Mouse (Mus musculus): ENCODE results near the gene Hoxa4.

Gene Hoxa4

DNA sequence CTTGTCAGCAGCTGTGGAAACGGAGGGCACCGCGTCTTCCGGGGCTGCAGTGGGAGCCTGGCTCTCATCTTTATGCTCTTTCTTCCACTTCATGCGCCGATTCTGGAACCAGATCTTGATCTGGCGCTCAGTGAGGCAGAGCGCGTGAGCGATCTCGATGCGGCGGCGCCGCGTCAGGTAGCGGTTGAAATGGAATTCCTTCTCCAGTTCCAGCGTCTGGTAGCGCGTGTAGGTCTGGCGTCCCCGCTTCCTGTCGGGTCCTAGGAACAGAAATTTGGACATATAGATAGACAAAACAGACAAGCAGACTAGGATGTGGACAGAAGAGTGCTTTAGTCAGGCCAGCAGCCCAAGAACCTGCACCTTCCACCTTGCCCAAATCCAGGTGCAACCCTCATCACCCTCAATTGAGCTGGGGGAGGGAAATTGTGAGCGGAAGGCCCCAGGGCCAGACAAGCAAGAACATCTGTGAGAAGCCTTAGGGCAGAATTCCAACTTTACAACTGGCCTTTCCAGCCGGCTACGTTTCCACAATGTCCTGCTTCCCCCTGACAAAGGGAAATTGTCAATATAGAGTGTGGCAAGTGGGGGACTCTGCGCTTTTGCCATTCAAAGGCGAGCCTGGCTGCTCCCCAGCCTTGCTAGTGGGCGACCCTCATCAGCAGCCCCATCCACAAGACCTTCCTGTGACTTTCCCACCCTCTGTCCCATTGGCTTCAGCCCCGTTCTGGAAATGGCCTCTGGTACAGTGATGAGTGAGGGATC lies 24.4 kb upstream of the Hoxa4 start:
- no peak for DNase-seq

DNA sequence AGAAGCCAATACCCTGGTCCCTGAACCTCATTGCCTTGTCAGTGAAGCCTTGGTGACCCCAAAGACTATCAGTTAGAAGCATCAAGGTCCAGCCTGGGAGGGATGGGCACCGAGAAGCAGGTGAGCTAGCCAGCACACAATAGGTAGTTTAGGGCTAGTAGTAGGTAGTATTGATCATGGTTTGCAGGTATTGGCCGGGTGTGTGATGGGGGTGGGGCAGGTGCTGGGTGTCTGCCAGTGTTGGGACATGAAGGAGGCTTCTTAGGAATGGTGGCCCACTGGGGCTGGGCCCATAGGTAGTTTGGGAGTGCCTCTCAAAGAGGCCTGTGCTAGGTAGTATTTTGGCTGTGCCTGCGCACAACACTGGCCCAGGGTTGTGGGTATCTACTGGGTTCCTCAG lies 23.5 kb upstream of the Hoxa4 start:
- DNase-seq, result no peak

DNA sequence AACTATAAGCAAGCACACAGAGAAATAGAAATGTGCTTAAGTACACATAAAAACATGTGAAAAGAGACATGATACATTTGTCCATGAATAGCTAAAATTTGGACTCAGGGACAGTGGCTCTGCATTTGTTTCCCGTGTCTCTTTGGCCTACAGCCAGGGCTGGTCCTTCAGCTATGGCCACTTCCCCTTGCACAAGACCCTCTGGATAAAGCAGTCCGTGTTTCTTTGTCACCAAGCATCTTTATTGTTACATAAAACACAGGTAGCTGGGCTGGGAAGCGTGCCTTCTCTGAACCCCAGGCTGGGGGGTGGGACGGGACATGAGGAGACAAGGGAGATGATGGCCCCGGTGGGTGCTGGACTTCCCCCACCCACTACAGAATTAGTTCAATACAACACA lies 22.7 kb upstream of the Hoxa4 start:
- no peak for DNase-seq

DNA sequence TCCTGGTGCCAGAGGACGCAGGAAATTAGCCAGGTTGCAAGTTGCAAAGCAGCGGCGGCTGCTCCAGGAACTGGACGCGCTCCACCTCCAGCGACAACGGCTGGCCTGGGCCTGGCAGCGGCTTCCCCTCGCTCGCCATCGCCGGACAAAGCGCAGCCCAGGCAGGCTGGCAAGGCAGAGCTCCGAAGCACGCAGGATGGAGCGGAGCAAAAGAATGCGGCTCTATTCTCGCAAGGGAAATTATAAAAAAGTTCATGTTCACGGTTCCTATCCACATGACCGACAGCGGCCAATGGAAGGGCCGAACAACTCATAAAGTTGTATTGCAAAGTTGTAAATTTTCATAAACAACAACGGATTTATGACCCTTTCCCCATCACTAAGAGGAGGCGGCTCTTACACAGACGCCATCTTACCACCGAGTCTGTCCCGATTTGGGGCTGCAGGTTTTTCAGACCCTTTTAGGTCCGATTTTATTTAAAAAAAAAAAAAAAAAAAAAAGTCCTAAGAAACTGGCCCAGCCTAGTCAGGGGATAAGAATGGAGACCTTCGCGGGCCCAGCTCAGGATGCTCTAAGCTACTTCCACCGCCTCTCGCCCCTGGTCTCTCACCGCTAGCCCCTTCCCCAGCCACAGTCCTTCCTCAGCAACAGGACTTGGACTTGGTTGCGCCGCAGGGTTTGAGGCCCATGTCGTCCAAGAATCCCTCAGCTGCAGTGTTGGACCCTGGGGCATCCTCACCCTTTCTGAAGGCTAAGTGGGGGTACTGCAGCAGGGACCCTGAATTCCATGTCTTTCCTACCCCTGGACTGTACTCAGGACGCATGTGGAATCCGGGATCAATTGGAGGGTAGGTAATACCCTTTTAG lies 21.8 kb upstream of the Hoxa4 start, which contains the start of the genes Hoxa3 and Gm28308:
Gene Hoxa3 (minus strand): TSS at position 218 of the 868 bp plus-strand sequence.
Gene Gm28308 (minus strand): TSS at position 221 of the 868 bp plus-strand sequence.
- DNase-seq, result no peak

DNA sequence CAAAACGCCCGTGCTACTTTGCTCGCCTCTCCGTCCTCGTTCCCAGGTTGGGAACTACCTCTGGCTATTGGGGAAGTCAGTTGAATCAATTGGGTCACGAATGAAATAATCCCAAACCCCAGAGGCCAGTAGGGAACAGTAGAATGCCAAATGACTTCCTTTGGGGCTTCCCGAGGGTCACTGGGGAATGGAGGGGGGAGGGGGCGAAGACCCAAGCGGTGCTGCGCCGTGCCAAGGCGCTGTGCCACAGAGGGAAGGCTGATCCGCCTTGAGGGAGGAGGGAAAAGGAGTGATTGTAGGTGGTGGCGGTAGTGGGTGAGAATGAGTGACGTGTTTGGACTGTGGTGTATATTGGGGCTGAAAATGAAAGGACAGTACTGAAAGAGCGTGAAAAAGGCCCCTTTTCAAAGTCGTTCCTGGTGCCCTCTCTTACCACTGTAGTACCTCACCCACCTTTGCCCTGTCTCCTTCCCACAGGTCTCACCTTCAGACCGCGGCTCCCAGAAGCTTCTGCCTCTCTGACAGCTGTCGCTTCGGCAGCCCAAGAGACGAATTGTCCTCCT lies 21.1 kb upstream of the Hoxa4 start:
- no peak for DNase-seq

DNA sequence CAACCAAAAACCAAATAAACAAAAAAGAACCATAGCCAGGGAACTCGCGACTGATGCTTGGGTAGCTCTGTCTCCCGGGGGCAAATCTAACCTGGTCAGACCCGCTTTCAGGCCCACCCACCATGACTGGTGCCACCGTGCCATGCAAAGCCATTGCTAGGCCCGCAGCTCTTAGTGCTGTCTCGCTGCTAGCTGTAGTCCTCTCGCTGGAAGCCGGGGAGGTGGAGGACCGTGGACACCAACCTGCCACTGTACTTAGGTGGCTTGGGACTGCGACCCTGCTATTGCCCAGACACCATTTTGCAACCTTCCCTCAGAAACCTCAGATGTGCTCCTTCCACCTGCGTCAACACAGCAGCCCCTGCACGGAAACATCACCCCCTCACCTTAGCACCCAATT lies 20.4 kb upstream of the Hoxa4 start:
- DNase-seq, result no peak

DNA sequence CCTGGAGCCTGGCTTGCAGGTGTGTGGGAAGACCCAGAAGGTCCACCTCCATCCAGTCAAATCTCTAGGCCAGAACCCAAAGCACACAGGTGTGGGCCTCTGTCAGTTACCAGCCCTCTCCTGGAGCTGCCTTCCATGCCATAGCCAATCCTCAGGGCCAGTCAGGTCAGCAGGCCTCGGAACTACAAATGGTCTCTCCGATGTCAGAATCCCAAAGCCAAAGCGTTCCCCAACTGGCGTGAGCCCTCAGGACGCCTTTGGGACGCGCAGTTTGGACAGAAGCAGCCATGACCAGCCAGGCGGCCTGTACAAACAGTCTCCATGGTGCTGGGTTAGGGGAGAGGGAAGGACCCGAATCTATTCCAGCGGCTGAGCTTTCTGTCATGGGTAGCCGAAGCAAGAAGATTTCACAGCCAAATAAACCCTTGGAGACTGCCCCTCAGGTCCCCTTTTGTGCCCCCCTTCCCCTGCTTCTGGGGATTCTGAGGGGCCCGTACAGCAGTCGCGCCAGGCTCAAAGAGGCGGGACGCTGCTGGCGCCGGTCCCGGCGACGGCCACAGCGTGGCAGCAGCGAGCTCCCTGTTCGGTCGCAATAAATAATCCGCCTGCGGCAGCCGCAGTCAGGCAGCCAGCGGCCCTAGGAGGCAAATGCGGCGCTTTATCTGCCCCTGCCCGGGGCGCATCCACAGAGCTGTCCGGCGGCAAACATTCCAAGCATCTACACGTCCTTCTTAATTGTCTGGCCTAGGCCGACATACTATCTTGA lies 19.8 kb upstream of the Hoxa4 start:
- peak; percentile 84 for DNase-seq

DNA sequence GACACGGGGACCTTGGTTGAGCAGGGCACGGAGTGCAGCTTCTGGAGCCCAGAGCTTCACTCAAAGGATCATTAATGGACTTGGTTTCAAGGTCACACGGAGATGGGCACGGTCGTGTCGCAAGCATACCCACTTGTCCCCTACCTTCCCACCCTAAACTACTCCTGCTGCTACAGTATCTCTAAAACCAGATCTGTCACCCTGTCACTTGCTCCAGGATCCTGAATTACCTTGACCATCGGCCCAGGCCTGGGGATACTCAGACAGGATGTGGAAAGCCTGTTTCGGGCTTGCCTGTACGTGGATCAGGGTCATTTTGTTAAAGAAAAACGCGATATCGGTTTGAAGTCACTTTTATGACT lies 18.1 kb upstream of the Hoxa4 start:
- no peak for DNase-seq

DNA sequence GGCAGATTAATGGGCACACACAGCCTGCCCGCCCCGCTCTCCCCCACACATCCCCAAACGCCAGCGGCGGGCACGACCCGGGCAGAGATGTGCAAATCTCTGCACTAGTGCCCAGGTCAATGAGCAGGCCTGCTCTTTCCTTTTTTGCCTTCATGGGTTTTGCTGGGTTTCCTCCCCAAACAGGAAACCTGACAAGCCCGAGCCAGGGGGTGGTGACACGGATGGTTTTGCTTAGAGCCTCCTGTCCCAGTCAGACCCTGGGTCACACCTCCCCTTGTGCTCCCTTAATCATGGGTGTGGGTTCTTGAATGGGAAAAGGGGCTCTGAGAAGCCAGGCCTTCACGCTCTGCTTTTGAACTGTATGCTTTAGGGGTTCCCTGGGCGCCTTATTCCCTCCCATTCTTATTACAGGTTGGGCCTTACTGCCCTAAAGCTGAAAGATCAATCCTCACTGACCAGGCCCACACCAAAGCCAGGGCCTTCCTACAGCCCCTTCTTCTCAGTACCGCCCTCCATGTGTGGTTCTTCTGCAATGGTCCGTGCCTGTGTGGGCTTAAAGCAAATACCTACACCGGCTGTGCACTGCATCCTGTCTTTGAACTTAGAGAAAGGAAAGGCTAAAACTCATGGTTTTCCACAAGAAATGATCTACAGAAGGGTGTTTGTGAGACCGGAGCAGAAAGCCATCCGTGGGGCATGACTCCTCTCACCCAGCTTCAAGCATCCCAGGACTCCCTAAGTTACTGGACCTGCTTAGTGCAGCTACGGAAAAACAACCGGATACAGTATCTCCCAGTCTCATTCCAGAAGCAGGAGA lies 17.5 kb upstream of the Hoxa4 start:
- no peak for DNase-seq

DNA sequence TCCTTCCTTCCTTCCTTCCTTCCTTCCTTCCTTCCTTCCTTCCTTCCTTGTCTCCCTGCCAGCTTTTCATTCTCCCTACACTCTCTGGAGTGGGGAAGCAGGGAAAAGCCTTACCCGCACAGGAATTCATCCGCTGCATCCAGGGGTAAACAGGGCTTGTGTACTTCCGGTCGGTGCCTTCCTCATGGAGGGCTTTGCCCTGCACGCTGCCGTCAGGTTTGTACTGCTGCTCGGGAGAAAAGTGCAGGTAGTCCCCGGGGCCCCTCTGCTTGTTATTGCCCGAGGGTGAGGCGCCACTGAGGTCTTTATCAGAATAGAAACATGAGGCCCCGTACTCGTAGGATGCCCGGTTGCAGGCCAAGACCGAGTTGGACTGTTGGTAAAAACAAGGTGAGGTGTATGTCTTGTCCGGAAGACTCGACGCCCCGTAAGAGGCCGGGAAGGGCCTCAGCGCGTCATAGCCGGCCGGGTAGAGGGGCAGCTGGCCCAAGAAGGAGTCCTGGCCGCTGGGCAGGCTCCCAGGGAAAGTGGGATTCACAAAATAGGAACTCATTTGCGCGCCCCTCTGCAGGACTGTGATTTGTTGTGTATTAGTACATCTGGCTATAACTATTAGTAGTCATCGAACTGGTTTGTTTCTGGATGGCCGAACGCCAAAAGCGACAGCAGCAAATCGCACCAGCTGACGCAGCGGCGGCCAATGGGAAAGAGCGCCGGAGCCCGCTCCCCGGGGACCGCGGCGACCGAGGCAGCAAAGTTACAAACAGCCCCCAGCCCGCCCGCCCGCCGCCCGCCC lies 16.7 kb upstream of the Hoxa4 start, which contains the start of gene Hoxa6:
Gene Hoxa6 (minus strand): TSS at position 651 of the 796 bp plus-strand sequence.
- no peak for DNase-seq

DNA sequence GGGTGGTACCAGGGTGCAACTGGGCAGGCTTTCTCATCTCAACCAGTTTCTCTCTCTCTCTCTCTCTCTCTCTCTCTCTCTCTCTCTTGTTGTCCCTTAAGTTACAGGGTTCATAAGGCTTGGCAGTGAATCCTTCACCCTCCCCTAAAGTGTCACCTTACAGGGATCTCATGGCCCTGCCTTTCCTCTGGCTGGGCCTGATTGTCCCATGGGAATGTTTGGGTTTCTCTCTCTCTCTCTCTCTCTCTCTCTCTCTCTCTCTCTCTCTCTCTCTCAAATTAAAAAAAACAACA lies 16.1 kb upstream of the Hoxa4 start:
- DNase-seq, result no peak

DNA sequence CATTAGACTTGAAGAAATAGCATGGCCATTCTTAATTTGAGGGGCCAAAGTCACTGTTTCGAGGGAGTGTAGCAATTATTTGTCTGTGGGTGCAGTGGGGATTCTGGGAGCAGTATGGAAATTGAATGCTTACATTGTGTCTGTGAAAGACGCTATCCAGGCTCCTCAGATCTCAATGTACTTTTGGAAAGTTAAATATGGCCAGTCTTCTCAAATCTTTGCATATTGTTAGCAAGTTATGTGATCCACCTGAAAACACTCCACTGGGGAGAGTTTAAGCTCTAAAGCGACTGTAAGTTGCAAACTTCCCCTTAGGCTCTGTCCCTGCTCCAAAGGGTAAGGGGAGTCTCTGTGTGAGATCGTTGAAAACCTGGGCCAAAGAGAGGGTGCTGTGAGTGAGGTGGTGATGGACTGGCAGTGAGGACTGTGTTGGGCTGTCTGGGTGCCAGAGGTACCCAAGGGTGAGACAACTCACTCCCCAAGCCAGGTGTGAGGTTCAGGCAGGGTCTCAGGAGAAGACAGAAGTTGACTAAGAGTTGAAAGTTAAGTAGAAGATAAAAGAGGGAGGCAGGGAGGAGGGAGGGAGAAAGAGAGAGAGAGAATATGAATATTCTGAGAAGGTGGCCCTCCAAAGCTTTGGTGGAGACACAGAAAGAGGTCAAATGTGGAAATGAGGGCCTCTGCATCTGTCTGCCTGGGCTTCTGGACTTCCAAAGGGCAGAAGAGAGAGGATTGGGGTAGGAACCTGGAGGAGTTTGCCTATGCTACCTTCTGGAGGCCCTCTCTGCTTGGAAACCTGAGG lies 15.5 kb upstream of the Hoxa4 start:
- DNase-seq, result no peak

DNA sequence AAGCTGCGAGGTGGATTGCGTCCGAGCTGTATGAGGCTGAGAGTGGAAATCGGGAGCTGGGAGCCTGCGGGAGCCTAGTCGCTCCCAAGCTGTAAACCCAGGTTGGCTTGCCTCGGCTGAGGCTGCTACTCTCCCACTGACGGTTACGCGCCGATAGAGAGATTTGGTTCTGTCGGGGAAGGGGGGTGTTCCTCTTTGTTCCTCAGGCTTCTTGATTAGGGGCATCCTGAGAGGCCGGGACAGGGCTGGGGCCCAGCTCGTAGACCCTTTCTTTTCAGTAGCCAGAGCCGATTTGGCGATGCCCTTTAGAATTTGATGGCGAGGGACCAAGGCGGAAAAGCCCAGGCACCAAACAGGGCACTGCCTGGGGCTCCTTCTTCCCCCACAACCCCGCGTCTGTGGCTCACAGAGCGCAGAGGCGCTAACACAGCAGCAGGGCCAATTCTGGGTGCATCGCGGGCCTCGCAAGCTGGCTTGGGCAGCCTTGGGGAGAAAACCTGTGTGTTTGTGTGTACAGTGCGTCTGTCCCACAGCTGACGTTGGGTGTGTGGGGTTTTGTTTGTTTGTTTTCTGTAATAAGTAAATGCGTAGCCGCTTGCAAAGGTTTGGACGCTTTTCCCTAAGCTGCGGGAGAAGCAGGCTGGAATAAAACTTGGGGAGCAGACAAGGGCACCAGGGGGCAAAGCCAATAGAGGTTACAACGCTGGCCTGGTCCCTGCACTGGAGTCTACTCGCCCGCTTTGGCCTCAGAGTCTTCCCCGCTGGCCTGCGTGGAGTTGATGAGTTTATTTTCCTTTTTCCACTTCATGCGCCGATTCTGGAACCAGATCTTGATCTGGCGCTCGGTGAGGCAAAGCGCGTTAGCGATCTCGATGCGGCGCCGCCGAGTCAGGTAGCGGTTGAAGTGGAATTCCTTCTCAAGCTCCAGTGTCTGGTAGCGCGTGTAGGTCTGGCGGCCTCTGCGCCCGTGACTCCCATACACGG lies 14.4 kb upstream of the Hoxa4 start:
- DNase-seq, result no peak

DNA sequence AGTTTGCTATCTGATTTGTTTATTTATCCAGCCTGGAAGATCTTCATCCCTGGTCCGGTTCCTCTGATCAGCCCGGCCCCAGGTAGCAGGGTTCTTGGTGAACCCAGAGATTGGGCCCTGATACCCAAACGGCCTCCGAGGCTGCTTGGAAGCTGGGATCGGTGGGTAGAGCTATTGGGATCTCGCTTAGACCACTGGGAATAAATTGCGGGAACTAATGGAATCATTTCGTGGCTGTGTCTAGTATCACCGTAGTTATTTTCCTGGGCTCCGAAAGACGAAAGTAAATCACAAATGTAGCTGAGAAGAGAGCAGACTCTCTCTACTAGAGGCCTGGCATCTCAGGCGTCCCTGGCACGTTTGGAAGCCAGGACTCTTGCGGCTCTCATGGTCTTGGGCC lies 13.7 kb upstream of the Hoxa4 start:
- no peak for DNase-seq

DNA sequence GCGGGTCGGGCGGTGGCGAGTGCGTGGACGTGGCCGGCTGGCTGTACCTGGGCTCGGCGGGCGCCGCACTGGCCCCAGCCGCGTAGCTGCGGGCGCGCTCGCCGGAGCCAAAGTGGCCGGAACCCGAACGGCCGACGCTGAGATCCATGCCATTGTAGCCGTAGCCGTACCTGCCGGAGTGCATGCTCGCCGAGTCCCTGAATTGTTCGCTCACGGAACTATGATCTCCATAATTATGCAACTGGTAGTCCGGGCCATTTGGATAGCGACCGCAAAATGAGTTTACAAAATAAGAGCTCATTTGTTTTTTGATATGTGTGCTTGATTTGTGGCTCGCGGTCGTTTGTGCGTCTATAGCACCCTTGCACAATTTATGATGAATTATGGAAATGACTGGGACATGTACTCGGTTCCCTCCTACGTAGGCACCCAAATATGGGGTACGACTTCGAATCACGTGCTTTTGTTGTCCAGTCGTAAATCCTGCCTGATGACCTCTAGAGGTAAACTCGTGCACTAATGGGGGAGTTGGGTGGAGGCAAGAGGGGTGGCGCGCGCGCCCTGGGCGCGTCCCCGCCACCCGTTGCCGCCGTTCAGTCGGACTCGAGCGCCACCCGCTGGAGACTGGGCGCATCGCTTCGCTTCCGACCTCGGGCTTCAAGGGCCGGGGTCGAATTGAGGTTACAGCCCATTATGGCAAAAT lies 12.6 kb upstream of the Hoxa4 start, which contains the start of gene Hoxa5:
Gene Hoxa5 (minus strand): TSS at position 538 of the 703 bp plus-strand sequence.
- no peak for DNase-seq

DNA sequence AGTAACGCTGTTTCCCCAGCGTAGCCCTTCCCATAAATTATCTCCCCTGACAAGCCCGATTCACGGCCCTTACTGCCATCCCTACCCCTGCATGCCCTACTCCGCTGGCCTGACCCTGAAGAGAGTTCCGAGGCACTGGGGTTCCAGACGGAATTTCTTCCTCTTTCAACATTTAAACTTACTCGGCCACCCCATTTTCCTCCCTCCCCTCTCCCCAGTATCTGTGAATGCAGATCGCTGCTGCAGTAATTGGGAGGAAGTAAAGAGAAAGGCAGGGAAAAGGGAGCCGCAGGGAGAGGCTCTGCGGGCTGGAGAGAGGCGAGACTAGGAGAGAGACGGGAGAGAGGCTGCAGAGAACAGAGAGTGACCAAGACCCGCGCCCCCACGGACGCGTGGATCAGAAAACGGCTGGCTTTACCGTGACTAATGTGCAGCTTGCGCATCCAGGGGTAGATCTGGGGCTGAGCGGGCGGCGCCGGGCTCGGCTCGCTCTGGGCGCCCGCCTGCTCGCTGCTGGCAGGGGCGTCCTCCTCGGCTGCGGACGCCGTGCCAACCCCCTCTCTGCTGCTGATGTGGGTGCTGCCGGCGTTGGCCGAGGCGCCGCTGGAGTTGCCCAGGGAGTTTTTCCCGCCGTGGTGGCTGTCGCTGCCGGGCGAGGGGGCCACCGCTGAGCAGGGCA lies 12.0 kb upstream of the Hoxa4 start:
- no peak for DNase-seq

DNA sequence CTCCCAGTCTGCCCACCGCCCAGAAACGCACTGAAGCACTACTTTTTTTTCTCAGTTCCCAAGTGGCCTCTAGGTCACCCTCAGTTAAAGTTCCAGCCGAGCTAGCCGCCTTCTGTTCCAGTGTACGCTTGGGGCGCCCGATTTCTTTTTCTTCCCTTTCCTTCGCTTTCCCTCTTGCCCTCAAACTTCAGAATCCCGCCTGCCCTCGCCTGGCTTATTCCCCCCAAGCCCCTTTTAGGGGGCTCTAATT lies 11.5 kb upstream of the Hoxa4 start:
- DNase-seq, result no peak

Data from retina, postnatal 1 day (tissue).